Mouse (Mus musculus) layer of hippocampus, postnatal 10 days (tissue): Measurements from ENCODE around the gene Msmp. TPM values are rescaled to one million over a fixed set of nuclear protein-coding genes. Genes with fewer than 3 reads are reported as not detected.

Experiments
- microRNA-seq, 2 experiments: library from miRNA; unstranded; fragments of <30 nt; microRNA quantifications; one replicate each; pipeline ENCODE4 v1.2.0; 2021
- total RNA-seq, 2 experiments: library from RNA; stranded (reverse); gene quantifications; 2 replicates each; pipeline ENCODE4 v1.2.3; 2021

Gene Msmp
- total RNA-seq, 2 experiments from 2014 or later = not detected

Small RNA genes lying within 50 kb of the gene (microRNA-seq; reads per million reads assigned to microRNA genes)
- gene Gm25262 = 0.45 to 0.59 reads per million in 2 experiments

Other genes with a start within 250 kb of the Msmp start
- gene Rusc2, start 202.5 kb downstream of the Msmp start, total RNA-seq = 100 to 1,000 TPM; 126 to 129 TPM
- 1 to 10 TPM in 1 of 2 experiments, under 1 TPM in 1; 0.98 to 2.6 TPM for gene Fam166b, start 155.4 kb downstream of the Msmp start, total RNA-seq
- gene Tesk1, start 142.6 kb downstream of the Msmp start, total RNA-seq = 10 to 100 TPM; 70.3 to 72.1 TPM
- gene Cd72, start 129.9 kb downstream of the Msmp start, total RNA-seq = not detected
- not detected for gene Sit1, start 100.8 kb downstream of the Msmp start, total RNA-seq
- 10 to 100 TPM; 30.2 to 35.7 TPM for gene Ccdc107, start 91.6 kb downstream of the Msmp start, total RNA-seq
- 1 to 10 TPM; 1.2 to 1.8 TPM for gene Arhgef39, start 84.8 kb downstream of the Msmp start, total RNA-seq
- gene Car9, start 77.5 kb downstream of the Msmp start, total RNA-seq = 1 to 10 TPM in 1 of 2 experiments, under 1 TPM in 1; 0.54 to 1.7 TPM
- gene Tpm2, start 60.7 kb downstream of the Msmp start, total RNA-seq = 1 to 10 TPM; 5.0 to 7.4 TPM
- gene Creb3, start 22.2 kb downstream of the Msmp start, total RNA-seq = 10 to 100 TPM; 65.9 to 75.4 TPM
- 10 to 100 TPM; 54.4 to 69.7 TPM for gene Tln1, start 21.8 kb downstream of the Msmp start, total RNA-seq
- 10 to 100 TPM; 46.2 to 53.6 TPM for gene Rgp1, start 5.8 kb downstream of the Msmp start, total RNA-seq
- 10 to 100 TPM; 56.8 to 57.7 TPM for gene Gba2, start 5.6 kb downstream of the Msmp start, total RNA-seq
- gene Npr2, start 47.4 kb upstream of the Msmp start, total RNA-seq = 10 to 100 TPM; 47.8 to 49.0 TPM
- gene Spag8, start 69.1 kb upstream of the Msmp start, total RNA-seq = 1 to 10 TPM; 2.1 to 2.3 TPM
- 10 to 100 TPM; 30.9 to 34.0 TPM for gene Hint2, start 72.0 kb upstream of the Msmp start, total RNA-seq
- 10 to 100 TPM; 49.4 to 50.5 TPM for gene Tmem8b, start 84.5 kb upstream of the Msmp start, total RNA-seq
- 1 to 10 TPM in 1 of 2 experiments, under 1 TPM in 1; 0.53 to 1.0 TPM for gene Fam221b, start 84.7 kb upstream of the Msmp start, total RNA-seq
- gene Olfr70, start 116.3 kb upstream of the Msmp start, total RNA-seq = not detected
- gene Olfr71, start 125.8 kb upstream of the Msmp start, total RNA-seq = not detected
- under 1 TPM; 0.45 to 0.48 TPM for gene Hrct1, start 142.7 kb upstream of the Msmp start, total RNA-seq
- under 1 TPM; 0.39 to 0.40 TPM for gene Spaar, start 145.5 kb upstream of the Msmp start, total RNA-seq
- not detected for gene Olfr159, start 186.5 kb upstream of the Msmp start, total RNA-seq
- gene Olfr156, start 239.4 kb upstream of the Msmp start, total RNA-seq = not detected